Mouse (Mus musculus) spleen, adult 18-20 months (tissue): ENCODE measurements around the gene Adgra1.

ENCODE experiments used
- DNase-seq, 2 experiments: peaks; one replicate each; pipeline ENCODE4 v3.0.0; 2022; ENCODE audit warnings: mixed read lengths in 2 of 2

Gene Adgra1

DNA sequence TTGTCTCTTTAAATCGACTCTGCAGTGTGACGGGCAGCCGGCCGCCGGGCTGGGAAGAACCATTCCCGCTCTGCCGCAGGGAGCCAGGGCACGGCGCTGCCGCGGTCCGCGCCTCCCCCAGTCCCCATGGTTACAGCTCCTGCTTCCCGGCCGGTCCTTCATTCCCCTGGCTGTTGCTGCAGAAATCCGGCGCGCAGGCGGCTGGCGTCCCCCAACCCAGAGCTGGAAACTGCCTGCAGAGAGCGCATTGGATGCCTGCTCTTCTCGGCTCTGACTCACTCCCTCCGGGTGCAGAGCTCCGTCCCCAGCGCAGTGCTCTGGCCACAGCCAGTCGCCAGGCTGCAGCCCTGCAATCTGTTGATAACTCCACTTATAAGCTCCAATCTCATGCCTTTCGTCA lies at the start of gene Adgra1:
Gene Adgra1 (plus strand): TSS at position 139 of the 400 bp plus-strand sequence.
- DNase-seq = no peak

DNA sequence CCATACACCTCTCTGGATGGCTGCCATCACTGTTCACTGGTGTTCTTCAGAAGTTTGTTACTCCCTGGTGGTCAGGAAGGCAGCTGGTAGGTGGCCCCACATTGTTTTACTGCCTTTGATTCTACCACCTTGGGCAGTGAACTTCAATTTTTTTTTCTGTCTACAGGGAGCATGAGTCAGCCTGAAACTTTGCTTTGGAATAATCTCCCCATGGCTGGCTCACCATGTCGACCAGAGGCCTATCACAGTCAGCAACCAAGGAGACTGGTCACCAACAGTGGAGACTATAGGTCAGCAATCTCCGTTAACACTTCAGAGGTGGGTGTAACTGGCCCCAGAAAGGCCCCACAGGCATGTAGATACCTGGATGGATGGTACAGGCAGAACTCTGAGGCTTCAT lies 46.6 kb upstream of the Adgra1 start:
- DNase-seq = no peak

DNA sequence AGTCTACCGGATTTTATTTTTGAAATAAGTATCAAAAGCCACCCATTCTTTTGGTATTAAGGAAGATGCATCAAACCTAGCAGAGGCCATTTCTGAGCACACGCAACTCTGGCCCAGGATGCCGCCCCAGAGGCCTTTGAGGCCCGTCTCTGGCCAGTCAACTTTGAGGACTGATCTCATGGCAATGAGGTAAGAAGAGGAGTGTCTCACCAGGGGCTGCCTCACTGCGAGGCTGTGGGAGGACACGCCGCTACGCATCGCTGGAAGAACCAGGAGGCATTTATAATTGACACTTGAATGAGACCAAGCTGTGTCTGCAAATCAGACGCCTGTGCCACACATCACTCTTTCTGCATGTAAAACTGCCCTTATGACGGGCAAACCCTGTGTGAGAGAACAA lies 45.0 kb upstream of the Adgra1 start:
- no peak for DNase-seq

DNA sequence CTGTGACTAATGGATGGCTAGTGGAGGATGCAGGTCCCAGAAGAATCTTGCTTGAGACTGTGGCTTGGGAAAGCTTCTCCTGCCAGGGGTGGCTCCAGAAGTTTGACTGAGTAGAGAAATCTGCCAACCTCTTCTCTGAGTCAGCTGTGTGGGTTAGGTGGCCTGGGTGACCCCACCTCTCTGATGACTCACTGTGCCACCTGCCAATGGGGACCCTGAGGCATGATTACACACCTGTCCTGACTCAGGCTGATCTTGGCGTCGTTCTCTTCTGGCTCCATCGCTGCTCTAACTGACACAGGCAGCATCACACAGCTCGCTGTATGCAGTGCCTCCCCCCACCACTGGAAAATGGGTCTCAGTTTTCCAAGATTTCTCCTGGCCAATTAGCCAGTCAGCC lies 44.3 kb upstream of the Adgra1 start:
- DNase-seq = no peak

DNA sequence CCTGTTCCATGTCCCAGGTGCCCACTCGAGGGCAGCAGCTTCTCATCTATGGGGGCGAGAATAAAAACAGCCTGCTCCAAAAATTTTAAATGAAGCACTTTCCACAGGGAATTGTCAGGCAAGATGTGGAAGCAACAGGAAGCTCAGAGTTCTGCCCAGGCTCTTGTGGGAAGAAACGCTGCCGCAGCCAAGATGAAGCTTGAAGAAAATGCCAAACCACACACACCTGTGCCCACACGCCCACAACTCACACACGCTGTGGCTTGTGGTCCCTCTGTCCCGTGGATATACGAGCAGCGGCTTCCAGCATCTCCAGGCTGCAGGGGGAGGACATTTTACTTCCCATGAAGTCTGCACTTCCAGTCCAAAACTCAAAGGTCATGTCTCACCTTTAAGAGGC lies 42.4 kb upstream of the Adgra1 start:
- DNase-seq = no peak

DNA sequence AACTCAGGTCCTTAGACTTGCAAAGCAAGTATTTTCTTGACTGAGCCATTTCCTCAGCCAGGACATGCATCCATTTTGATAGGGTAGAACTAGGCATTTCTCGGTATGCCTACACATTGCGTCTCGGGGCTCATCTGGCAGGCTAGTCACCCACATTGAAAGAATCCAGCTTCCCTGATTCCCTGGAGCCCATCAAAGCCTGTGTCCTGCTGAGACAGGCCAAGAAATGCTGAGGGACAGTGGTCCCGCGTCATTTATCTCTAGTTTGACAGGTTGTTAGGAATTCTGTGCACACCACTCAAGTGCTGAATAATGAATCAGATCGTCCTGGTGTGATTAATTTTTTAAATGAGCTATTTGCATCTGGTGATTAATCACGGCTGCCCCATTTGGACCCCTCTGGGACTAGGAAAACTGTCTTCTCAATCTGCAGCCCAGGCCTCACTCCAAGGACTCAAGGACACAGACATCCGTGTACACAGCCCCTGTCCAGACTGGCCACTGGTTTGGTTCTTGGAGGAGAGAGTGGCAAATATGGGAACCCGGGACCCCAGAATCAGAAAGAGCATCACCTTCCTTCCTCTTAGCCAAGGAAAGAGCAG lies 38.9 kb upstream of the Adgra1 start:
- DNase-seq = no peak

DNA sequence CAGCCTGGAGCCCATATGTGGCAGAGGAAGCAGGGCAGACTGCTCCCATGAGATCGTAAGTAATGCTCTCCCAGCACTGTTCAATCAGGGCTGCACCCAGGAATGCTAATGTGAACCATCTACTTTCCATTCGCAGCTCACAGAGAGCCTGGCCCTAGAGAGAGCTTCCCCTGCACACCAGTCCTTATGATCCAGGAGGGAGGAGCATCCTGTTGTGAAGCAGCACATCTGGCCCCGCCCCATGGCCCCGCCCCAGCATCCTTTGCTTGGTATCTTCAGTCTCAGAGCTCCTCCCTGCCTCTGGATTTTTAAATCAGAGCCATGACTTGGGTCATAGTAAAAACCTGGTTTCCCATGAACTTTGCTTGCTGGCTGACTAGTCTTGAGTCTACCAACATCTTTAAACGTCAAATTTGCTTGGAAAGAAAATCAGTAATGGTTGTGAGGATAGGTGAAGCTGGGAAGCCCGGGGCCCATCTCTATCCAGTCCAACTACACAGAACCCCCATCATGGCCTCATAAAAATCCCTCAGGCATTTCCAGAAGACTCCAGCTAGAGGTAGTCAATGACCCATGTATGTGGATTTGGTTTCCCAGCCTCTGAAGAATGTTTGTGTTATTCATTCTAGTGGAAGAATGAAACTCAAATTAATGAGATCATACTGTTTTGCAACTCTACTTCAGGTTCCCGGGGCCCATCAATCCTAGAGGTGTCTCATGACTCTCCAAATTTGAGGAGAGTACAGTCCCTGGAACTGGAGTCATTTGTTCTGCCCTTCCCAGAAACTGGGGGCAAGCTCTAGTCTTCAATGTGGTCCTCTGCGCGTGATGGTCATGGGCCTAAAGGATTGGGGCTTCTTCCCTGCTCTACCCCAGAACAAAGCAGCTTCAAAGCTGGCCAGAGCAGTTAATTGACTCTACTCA lies 36.5 kb upstream of the Adgra1 start:
- no peak for DNase-seq

DNA sequence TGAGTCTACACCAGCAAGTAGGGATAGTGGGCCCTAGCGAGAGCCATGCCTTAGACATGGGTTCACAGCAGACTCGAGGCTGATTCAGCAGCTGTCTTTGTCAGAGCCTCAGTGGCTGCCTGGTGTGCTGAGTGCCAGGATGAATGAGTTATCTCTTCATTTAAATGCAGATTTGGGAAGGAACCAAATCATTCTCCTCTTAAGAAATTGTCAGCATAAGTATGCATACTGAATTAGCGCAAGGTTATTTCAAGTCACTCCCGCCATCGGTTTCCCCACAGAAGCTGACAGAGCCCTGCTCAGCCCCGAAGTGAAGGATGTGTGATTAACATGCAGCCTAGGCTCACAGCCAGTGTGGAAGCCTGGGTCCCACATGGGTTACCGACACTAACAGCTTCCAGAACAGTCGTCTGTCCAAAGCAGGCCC lies 27.8 kb upstream of the Adgra1 start:
- no peak for DNase-seq

DNA sequence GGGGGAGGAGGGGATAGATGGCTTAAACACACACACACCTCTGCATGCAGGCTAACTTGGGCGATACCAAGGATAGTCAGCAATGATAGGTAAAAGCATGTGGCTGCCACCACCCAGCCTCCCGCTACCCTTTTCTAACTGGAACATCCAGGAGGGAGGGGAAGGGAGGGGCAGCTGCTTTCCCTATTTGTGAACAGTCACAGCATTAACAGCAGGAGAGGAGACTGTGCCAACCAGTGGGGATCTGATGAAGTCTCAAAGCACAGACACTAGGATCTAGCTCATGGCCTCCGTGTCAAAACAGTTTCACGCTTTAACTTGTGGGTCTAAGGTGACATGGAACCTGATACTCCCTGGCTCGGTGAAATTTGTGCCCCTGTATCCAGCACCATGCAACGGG lies 23.9 kb upstream of the Adgra1 start:
- DNase-seq = no peak

DNA sequence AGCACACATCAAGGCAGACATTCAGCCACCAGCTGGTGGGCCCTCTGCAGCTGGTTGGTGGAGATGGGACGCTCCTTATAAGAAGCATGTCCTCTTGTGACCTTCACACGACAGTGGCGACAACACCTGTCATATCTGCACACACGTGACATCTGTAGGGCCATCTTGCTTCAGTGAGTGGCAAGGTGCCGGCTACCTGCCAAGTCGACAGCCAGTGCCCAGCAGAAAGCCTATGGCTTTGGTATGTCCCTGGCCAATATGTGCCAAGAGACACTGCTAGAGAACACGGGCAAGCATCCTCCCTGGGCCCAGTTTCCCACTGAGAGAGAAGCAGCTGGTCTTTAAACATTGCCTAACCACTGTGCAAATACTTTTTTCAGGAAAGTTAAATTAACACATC lies 22.3 kb upstream of the Adgra1 start:
- DNase-seq = no peak

DNA sequence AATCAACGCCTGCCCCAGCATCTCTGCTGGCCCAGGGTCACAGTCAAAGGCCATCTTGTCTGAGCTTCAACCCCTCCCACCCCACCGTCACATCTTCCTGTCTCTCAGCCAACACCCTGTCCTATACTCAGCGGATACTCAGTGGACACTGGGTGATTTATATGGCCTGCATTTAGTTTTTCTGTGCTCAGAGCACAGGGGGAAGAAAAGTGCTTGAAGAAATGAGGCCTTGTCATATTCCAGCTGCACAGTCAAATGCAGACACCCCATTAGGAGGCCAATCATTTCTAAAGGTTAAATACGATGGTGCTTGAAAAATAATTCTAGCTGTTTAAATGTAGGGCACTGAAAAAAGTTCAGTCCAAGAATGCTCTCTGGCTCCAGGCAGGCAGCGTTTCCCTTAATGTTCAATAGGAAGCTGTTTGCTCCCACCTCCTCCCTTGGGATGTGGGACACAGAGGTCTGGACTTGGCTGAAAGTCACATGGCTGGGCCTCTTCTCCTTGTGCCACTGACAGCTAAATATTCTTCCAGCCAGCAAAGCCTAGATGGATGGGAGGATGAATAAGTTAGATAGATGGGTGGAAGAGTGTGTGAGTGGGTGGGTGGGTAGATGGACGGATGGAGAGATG lies 20.3 kb upstream of the Adgra1 start:
- no peak for DNase-seq

DNA sequence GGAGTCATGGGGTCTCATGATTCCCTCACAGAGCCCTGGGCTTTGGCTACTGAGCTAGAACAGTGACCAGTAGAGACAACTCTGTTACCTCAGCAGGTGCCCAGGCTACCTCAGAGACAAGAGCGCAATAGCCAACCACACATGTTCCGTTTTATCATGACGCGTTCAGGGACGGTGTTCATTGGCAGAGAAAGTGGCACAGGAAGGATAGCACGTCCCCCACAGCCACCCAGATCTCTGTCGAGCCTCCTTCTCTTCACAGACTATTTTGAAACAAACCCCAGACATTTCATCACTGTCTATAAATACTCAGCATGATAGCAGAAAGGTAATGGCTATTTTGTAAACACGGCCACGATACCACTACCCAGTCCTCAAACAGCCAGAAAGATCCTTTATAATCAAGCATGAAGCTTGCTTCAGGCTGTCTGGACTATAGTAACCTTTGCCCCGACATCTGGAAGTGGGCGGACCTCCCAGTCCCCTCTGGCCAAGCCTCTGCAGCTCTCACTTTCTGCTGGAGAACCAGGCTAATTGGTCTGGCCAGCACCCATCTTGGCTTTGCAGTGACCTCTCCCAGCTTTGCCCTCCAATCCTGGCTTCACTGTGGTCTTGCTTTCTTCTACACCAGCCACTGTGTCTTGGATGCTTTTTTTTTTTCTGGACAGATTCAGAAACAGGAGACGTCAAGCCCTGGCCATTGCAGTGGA lies 11.5 kb upstream of the Adgra1 start:
- no peak for DNase-seq

DNA sequence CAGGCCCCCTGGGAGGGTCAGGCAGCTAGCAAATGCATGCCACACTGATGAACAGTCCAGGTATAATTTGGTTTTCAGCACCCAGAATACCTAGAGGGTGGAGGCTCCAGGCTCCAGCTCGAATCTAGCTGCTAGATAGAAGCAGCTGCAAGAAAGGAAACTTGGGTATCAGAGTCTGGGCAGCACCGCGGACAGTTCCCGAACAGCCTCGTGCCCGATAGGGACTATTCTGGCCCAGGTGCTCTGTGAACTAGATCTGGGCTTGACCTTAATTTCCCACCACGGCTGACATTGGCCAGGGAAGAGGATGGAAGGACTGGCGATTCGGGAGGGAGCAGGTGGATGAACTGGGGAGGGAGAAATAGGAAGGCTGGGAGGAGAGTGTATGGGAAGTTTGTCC lies 6.3 kb upstream of the Adgra1 start:
- no peak for DNase-seq

DNA sequence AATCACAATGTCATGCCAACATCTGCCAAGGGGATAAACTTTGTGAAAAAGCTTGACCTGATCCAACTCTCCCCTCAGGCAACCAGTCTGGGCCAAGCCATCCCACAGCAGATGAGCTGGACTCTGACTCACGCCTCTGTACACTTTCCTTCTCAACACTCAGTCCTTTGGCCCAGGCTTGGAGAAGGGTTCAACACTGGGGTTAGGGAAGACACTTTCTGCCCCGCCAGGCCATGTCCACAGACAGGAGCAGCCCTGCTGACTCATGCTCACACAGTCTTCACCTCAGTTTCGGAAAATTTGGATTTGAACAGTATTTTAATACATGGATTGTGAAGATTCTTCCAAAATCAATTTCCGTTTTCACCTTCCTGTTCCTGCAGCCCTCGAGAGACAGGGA lies 442 bp upstream of the Adgra1 start:
- no peak for DNase-seq

DNA sequence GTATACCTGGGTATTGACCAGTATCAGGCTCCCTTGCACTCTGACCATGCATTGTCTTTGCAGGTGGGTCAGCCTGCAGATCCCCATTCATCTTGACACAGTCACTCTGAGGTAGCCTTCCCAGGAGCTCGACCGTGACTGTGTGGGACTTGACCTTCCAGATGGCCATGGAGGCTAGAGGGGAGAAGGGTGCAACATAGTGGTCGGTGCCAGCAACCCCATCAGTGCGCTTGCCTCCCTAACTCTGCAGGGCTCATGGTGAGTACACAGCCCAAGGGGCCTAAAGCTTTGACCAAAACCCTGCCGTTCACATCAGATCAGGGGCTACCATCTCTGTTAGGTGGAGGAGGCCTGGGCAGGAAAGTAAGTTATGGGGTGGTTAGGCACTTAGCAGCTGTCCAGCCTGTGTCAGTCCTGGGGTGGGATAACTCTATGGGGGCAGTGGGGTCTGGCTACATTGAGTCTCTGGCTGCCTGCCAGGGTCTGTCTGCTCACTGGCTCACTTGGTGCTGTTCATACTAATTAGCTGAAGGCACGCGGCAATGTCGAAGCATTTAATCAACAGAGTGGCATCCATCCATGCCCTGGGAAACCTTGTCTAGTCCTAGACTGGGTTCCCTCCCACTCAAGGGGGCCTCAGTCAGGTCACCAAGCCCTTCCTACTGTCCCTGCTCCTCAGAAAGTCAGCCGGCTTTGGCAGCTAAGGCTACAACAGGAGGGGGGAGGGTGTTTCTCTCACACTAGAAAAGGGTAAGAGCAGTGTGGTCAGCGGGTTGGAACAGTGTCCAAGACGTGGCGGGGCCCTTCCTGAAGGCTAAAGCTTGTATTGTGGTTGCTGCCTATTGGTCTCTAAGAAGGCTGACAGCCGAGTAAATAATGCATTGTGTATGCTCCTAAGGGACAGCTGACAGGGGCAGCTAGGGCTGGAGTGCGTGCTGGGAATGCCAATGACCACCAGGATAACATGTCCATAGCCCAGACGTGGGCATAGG lies 1.5 kb downstream of the Adgra1 start:
- no peak for DNase-seq

DNA sequence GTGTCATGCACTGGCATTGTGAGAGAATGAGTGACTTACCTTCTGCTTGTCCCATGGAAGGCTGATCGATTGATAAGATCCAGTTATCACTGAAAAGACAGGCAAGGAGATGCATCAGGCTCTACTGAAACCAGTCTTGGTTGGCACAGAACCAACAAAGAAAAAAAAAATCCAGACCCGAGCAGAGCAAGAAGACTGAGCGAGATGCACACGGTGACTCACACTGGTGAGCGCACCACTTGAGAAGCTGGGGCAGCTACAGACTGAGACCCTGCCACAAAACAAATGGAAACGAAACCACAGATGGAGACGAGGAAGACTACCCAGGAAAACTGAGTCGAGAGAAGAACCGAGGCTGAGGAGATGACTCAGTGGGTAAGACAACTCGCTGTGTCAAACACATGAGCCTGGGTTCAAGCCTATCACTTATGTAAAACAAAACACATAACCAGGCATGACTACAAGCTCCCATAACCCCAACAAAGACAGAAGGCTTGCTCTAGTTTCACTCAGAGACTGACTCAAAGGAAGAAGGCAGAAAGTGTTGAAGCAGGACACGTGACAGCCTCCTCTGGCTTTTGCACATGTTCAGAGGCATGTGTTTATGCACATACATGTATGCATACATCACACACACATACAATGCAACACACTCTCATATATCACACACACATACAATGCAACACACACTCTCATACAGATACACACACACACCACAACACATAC lies 6.6 kb downstream of the Adgra1 start:
- no peak for DNase-seq

DNA sequence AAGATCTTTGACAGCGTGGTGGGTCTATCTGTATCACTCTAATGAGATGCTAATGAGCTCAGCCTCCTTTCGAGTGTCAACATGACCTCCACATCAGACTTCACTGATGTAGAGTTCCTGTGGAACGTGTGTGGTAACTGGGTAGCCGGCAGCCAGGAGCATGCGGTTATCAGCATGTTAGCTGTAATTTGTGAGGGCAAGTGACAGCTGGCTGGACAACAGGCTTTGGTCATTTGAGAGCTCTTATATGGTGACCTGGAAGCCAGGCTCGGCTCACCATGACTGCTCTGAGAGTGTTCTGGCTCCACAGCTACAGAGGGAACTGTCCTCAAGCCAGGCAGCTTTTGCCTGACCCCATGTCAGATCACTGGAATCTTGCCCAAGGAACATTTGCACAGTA lies 8.4 kb downstream of the Adgra1 start:
- DNase-seq = no peak

DNA sequence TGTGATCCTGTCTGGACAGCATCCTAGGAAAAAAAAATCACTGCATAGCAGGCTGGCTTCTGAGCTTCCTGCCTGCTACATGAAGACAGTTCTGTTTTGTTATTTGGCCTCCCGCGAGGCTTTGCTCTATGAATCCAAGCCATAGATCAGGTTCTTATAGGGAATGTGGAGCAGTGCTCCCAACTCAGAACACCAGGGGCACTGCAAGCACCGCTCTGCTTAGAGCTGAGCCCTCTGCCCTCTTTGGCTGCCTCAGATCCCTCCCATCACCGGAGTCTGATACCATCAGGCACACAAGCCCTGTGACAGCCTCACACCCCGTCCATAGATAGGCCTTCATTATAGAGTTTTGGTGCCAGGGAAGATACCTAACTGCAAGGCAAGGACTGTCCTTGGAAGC lies 9.2 kb downstream of the Adgra1 start:
- DNase-seq = no peak

DNA sequence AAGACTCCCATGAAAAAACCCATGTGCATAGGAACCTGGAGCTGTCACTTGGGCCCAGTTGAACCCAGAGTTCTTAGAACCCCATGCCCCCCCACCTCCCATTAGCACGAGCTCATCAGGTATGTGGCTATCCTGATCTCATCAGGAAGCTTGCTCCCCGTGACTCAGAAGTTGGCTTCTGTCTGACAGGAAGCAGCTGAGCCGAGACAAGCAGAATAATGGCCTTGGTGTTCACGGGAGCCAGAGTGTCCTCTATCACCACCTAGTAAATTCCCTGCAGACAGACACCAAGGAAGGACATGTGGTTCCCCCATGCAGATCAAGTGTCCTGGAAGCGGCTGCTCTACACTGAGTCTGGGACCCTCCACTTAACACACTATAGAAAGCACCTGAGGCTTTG lies 9.8 kb downstream of the Adgra1 start:
- no peak for DNase-seq

DNA sequence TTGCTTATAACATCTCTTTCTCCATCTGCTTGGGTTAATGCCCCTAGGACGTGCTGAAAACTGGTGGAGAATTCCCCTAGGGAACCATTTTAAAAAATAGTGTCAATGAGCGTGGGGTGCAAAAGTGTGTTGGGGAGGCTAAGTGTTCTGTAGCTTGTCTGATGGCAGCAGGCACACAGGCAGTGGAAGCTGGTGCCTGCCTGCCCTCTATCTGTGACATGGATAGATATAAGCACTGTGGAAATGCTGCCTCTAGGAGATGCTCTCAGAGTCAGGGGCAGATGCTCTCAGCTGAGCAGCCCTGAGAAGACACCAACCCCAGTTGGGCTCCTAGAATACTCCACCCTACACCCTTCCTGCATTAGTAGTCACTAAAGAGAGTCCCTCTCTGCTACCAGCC lies 11.1 kb downstream of the Adgra1 start:
- DNase-seq = no peak

DNA sequence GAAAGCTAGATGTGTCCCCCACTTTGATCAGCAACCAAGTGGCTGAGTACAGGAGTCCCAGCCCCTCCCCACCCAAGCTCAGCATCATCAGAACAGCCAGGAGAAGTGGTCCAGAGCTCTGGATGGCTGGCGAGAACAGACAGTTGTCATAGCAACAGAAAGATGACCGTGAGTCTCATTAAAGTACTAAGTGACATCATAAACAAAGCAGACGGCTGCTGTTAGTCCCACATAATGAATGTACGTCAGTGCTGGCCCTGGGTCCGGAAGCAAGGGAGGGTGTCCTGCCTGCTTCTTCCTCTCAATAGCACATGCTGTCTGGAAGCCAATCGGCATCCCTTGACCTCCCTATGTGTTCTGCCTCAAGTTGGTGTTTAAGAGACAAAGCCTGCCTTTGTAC lies 16.2 kb downstream of the Adgra1 start:
- no peak for DNase-seq
